Mouse (Mus musculus): ENCODE measurements around the gene Clstn3. TPM values are rescaled to one million over a fixed set of nuclear protein-coding genes. Genes with fewer than 3 reads are reported as not detected.
"Not testable (repeated sequence)": the region's sequence is repeated elsewhere in the genome, so short reads cannot be mapped to it uniquely, and the experiment has no call there.

Clstn3 gene
- 2.7 and 2.8 TPM in 2 replicates for polyA plus RNA-seq (2015; fragmentation: Nextera tagmentation; extraction: Ambion mirVana)

DNA sequence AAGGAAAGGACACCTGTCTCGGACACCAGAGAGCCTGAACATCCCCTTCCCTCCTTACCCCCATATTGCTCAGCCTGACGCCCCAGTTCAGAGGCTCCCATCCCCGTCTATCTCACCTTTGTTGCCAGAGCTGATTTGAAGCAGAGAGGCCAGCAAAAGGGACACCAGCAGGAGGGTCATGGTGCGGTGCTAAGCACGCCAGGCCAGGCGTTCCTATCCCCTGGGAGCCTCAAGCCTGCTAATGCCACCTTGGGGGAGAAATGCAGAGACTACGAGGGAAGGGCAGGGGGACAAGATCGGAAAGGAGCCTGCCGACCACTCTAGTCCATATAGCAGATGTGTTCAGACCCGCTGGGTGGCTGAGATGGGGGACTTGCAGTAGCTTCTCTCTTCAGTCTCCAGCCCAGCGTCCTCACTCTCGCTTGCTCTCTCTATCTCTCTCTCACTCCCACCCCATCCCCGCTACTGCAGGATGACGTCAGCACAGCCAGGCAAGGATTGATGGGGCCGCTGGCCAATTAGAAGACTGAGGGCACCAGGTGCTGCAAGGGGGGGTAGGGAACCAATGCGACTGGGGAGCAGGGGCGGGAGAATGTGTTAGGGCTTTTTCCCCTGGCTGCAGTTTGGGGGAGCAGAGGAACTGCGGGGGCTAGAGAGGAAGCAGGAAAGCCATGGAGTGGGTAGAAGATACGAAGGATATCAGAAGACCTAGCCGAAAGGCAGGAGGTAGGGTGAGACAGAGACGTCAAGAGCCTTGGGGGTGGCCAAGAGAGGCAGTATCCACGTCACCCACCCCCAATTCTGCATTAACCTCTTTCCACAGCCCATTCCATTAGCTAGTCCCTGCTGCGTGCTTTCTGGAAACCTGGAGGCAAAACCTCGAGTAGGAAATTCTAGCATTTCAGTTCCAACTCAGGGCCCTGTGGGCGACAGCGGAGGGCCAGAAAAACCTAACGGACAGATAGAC lies at the start of gene Clstn3:
Gene Clstn3, minus strand, starts transcription at position 490 of the 967 bp plus-strand sequence.
- Histone ChIP-seq H3K9ac (peak within 1 kb of the TSS; percentile 2), H3K4me1 (no peaks in the 10 kb centered on the region), H3K9me3 (no peaks in the 10 kb centered on the region), H3K4me3 (peak within 1 kb of the TSS; percentile 36), H3K27me3 (no peaks in the 10 kb centered on the region), H3K27ac (no peak within 1 kb of the TSS), H3K4me2 (peak within 1 kb of the TSS; percentile 71), H3K36me3 (no peaks in the 10 kb centered on the region)
- peak; percentile 86 for ATAC-seq (ENCODE audit: borderline replicate concordance, extremely low read depth, low FRiP score, low TSS enrichment)
- 6% methylated on average over 27 of the region's 27 CpGs for WGBS

DNA sequence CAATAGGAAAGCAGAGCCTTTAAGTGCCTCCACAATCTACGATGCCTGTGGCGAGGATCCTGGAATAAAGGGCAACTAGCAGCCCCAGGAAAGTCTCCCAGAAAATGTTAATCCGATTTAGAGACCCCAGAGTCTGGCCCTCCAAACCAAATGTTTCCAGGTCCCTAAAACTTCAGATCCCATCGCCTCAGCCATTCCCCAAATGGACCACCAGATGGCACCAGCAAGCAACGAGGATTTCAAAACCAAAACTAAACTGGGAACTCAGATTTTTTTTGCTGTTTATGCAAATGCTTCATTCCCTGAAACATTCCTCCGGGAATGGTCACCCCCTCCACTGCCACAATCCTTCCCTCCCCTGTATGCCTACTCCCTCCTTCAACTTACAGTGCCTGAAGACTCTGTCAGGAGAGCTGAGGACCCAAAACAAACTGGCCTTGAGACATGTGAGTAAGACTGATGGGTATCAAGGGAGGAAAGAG lies 47.8 kb upstream of the Clstn3 start, which contains the start of gene C1ra:
Gene C1ra, plus strand, starts transcription at position 51 of the 482 bp plus-strand sequence.
- Histone ChIP-seq H3K4me3 (peak within 1 kb of the TSS; percentile 27), H3K27me3 (no peaks in the 10 kb centered on the region), H3K4me2 (peak within 1 kb of the TSS; percentile 55), H3K4me1 (no peaks in the 10 kb centered on the region), H3K9ac (peak within 1 kb of the TSS; percentile 33; the same call in 1 of the 2 replicates), H3K36me3 (no peaks in the 10 kb centered on the region), H3K9me3 (no peaks in the 10 kb centered on the region), H3K27ac (no peak within 1 kb of the TSS)
- ATAC-seq (ENCODE audit: borderline replicate concordance, extremely low read depth, low FRiP score, low TSS enrichment), result no peak; the same call in 1 of the 2 replicates
- 6% methylated on average over 6 of the region's 6 CpGs for WGBS

DNA sequence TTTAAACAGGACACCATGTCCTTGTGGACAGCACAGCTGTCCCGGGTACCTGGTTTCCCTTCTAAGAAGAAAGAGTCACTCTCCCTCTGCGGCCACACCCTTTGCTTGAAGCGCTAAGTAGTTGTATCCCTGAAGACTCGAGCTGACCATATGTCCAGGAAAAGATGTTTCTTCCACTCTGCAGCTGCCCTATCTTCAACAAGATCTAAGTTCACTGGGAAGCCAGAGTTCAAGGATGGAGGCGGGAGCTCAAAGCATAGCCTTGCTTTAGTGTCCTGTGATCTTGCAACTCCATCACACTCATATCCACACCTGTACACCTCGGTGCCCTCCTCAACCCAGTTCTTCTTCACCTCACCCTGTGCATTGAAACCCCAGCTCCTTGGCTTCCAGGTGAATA lies 47.3 kb upstream of the Clstn3 start:
- Histone ChIP-seq H3K4me3 (no peak overlapping the region), H3K27me3 (no peaks in the 10 kb centered on the region), H3K4me1 (no peaks in the 10 kb centered on the region), H3K36me3 (no peaks in the 10 kb centered on the region), H3K9ac (no peak overlapping the region), H3K27ac (no peak overlapping the region), H3K9me3 (no peaks in the 10 kb centered on the region), H3K4me2 (no peak overlapping the region)
- WGBS, result 60% methylated on average over 6 of the region's 6 CpGs
- no peak for ATAC-seq (ENCODE audit: borderline replicate concordance, extremely low read depth, low FRiP score, low TSS enrichment)

DNA sequence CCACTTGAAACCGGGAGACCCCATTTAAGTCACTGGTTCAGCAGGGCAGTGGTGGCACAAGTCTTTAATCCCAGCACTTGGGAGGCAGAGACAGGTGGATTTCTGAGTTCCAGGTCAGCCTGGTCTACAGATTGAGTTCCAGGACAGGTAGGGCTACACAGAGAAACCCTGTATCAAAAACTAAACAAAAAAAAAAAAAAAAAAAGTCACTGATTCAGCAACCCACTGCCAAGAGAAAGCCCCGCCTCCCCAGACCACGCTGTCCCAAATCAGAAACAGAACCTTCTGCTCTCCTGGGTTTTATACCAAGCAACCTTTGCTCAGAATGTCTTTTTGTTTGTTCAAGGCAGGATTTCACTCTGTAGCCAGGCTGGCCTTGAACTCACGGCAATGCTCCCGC lies 44.6 kb upstream of the Clstn3 start:
- H3K9ac ChIP-seq; H3K27ac ChIP-seq; ATAC-seq (ENCODE audit: borderline replicate concordance, extremely low read depth, low FRiP score, low TSS enrichment); H3K27me3 ChIP-seq; H3K4me2 ChIP-seq; H3K9me3 ChIP-seq; H3K36me3 ChIP-seq; H3K4me3 ChIP-seq; H3K4me1 ChIP-seq: not testable (repeated sequence)
- WGBS, result 82% methylated on average over 5 of the region's 5 CpGs

DNA sequence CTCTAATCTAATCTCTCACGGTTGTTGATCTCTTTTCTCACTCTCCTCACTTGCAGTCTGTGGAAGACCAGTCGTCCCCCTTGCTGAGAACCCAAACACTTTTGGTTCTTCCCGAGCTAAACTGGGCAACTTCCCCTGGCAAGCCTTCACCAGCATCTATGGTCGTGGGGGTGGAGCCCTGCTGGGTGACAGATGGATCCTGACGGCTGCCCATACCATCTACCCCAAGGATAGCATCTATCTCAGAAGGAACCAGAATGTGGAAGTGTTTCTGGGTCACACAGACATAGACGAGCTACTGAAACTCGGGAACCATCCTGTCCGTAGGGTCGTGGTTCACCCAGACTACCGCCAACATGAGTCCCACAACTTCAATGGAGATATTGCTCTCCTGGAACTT lies 43.7 kb upstream of the Clstn3 start:
- no peak overlapping the region for H3K4me3 ChIP-seq
- no peak for ATAC-seq (ENCODE audit: borderline replicate concordance, extremely low read depth, low FRiP score, low TSS enrichment)
- no peaks in the 10 kb centered on the region for H3K4me1 ChIP-seq
- H3K36me3 ChIP-seq, result no peaks in the 10 kb centered on the region
- 66% methylated on average over 10 of the region's 10 CpGs for WGBS
- H3K27me3 ChIP-seq, result no peaks in the 10 kb centered on the region
- H3K9ac ChIP-seq, result no peak overlapping the region
- H3K9me3 ChIP-seq, result no peaks in the 10 kb centered on the region
- H3K27ac ChIP-seq, result no peak overlapping the region
- H3K4me2 ChIP-seq, result no peak overlapping the region

DNA sequence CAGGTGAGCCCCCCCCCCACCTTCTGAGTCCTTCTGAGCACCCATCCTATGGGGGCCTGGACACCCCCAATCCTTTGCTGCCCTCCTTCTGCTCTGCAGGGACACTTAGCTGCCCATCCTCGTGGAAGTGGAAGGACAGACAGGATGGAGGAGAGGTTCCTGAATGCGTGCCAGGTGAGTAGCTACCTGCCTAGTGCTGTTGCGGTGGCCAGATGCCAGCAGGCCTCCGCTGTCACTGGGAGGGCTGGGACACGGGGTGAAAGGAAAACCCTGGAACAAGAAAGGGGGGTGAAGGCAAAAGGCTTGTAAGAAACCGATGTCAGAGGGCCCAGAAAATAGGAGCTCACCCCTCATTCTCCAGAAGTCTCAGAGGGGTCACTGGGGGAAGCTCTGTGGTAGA lies 42.4 kb upstream of the Clstn3 start:
- Histone ChIP-seq H3K9me3 (no peaks in the 10 kb centered on the region), H3K27me3 (no peaks in the 10 kb centered on the region), H3K36me3 (no peaks in the 10 kb centered on the region), H3K27ac (no peak overlapping the region), H3K9ac (no peak overlapping the region), H3K4me3 (no peak overlapping the region), H3K4me1 (no peaks in the 10 kb centered on the region), H3K4me2 (no peak overlapping the region)
- ATAC-seq (ENCODE audit: borderline replicate concordance, extremely low read depth, low FRiP score, low TSS enrichment), result no peak
- 76% methylated on average over 6 of the region's 6 CpGs for WGBS

DNA sequence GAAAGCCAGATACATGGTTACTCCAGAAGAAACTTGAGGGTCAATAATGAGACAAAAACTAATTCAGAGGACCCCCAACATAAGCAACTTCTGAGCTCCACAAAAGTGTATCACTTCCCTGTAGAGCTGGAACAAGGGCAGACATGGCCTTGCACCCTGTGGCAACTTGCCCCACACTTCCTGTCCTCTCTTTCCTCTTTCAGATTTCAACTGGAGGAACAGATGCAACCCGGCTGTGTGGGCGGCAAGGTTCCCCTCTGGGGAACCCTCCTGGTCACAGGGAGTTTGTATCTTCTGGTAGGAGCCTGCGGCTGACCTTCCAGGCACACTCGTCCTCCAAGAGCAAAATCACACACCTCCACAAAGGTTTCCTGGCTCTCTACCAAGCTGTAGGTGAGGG lies 40.4 kb upstream of the Clstn3 start:
- 59% methylated on average over 4 of the region's 4 CpGs for WGBS

DNA sequence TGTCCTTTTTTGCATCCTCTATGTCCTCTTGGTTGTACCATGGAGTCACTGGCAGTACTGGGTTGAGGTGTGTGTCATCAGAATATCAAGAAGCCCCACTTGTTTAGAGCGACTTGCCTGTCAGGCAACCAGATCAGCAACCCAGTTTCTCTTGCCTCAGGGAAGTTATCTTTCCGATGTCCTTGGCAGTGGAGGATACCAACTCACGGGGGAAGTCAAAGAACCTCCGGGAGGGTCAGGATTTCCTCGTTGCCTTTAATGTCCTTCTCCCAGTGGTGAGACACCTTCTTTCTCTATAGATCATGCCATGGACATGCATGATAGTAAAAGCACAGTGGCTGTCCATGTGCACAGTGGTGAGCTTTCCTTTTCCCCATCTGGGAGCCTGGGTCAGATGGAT lies 37.4 kb upstream of the Clstn3 start:
- H3K4me3 ChIP-seq, result no peak overlapping the region
- H3K27ac ChIP-seq, result no peak overlapping the region
- no peaks in the 10 kb centered on the region for H3K4me1 ChIP-seq
- 80% methylated on average over 5 of the region's 5 CpGs for WGBS
- H3K4me2 ChIP-seq, result no peak overlapping the region
- H3K9ac ChIP-seq, result no peak overlapping the region
- H3K9me3 ChIP-seq, result no peaks in the 10 kb centered on the region
- ATAC-seq (ENCODE audit: borderline replicate concordance, extremely low read depth, low FRiP score, low TSS enrichment), result no peak
- H3K36me3 ChIP-seq, result no peaks in the 10 kb centered on the region
- H3K27me3 ChIP-seq, result no peaks in the 10 kb centered on the region

More for the DNA sequence above, 40.4 kb upstream of the Clstn3 start:
- H3K4me1 ChIP-seq, result no peaks in the 10 kb centered on the region
- no peak overlapping the region for H3K4me3 ChIP-seq
- H3K36me3 ChIP-seq, result no peaks in the 10 kb centered on the region
- no peak overlapping the region for H3K27ac ChIP-seq
- no peaks in the 10 kb centered on the region for H3K27me3 ChIP-seq
- H3K9ac ChIP-seq, result no peak overlapping the region
- no peak for ATAC-seq (ENCODE audit: borderline replicate concordance, extremely low read depth, low FRiP score, low TSS enrichment)
- no peaks in the 10 kb centered on the region for H3K9me3 ChIP-seq
- no peak overlapping the region for H3K4me2 ChIP-seq

DNA sequence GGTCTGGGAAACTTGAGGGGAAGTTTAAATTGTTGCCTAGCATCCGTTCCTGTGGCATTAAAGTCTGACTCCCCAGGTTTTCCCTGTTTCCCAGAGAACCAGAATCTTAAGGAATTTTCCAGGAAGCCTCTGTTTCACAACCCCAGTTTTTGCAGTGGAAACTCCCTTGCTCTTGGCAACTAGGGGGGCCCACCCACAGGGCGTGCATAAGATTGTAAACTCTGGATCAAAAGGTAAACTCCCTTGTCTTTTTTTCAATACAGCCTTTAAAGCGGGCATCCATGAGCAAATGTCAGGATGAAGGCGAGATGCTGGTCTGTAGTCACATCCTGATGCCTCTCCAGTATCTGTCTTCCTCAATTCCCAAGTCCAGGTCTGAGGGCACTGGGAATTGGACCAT lies 36.9 kb upstream of the Clstn3 start:
- H3K4me3 ChIP-seq, result no peak overlapping the region
- H3K36me3 ChIP-seq, result no peaks in the 10 kb centered on the region
- no peak overlapping the region for H3K9ac ChIP-seq
- no peak overlapping the region for H3K27ac ChIP-seq
- H3K4me1 ChIP-seq, result no peaks in the 10 kb centered on the region
- no peaks in the 10 kb centered on the region for H3K9me3 ChIP-seq
- no peak overlapping the region for H3K4me2 ChIP-seq
- H3K27me3 ChIP-seq, result no peaks in the 10 kb centered on the region
- no peak for ATAC-seq (ENCODE audit: borderline replicate concordance, extremely low read depth, low FRiP score, low TSS enrichment)
- WGBS, result 61% methylated on average over 4 of the region's 4 CpGs

DNA sequence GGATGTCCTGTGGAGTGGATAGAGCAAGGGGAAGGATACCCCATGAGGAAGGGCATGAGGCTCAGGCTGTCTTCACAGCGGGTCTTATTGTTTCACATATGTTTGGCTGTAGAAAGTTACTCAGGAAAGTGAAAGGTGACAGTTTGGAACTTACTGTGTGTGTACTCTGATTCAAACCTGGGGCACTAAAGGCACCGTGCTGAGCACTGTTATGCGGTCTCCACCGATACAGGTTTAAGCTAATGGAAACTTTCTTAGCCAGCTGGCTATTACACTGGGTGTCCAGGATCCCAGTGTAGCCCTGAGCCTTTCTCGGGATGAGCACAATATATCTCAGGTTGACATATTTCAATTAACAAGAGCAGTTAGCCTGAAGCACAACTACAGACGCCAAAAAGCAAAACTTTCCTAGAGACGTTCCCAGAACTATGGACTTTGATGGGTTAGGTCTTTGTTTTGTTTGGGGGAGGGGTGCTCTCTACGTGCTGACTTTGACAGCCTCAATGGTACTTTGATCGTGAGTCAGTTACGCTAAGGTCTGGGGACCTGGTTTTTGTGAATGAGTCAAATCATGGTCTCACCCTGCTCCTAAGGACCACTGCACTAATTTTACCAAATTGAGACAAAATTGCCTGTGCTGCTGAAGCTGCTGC lies 35.4 kb upstream of the Clstn3 start:
- Histone ChIP-seq H3K36me3 (no peaks in the 10 kb centered on the region), H3K9me3 (no peaks in the 10 kb centered on the region), H3K27ac (no peak overlapping the region), H3K4me3 (no peak overlapping the region), H3K27me3 (no peaks in the 10 kb centered on the region), H3K4me2 (no peak overlapping the region), H3K9ac (no peak overlapping the region), H3K4me1 (no peaks in the 10 kb centered on the region)
- WGBS, result 37% methylated on average over 10 of the region's 10 CpGs
- no peak for ATAC-seq (ENCODE audit: borderline replicate concordance, extremely low read depth, low FRiP score, low TSS enrichment)

DNA sequence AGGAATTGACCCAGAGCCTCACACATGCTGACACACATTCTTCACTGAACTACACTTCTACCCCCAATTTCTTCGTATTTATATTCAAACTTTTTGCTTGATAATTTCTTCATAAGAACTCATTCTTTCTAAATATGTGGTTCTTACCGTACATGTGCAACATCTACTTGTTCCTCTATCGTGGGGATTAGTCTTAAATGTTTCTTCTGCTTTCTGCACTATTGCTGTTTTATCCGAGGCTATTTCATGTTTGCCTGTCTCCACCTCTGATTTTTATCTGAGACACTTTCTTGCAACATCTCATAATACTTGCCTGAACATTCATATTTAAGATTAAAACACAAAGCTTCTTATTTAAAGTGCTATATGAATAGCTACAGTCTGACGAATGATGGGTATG lies 31.5 kb upstream of the Clstn3 start:
- ATAC-seq (ENCODE audit: borderline replicate concordance, extremely low read depth, low FRiP score, low TSS enrichment), result no peak
- no peak overlapping the region for H3K27ac ChIP-seq
- no peak overlapping the region for H3K4me2 ChIP-seq
- no peaks in the 10 kb centered on the region for H3K36me3 ChIP-seq
- H3K9ac ChIP-seq, result no peak overlapping the region
- H3K27me3 ChIP-seq, result no peaks in the 10 kb centered on the region
- no peaks in the 10 kb centered on the region for H3K9me3 ChIP-seq
- no peak overlapping the region for H3K4me3 ChIP-seq
- H3K4me1 ChIP-seq, result peaks cover 6% of the 10 kb centered on the region; the same call in 1 of the 2 replicates
- 85% methylated on average over 5 of the region's 5 CpGs for WGBS

DNA sequence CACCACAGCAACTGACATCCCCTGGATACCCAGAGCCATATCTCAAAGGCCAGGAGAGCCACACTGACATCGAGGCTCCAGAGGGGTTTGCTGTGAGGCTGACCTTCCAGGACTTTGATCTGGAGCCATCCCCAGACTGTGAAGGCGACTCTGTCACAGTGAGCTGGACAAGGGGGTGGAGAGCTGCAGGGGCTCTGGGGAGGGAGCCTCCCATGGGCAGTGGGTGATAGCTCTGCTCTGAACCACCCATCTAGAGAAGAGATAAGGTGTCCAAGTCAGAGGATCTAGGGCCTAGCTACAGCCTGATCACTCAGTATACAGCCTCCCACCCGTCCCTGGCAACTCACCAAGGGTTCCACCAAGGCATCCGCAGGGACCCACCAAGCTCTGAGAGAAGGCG lies 29.3 kb upstream of the Clstn3 start:
- no peak overlapping the region for H3K9ac ChIP-seq
- no peak overlapping the region for H3K4me2 ChIP-seq
- H3K4me1 ChIP-seq, result peaks cover 6% of the 10 kb centered on the region; the same call in 1 of the 2 replicates
- H3K27ac ChIP-seq, result no peak overlapping the region
- H3K27me3 ChIP-seq, result no peaks in the 10 kb centered on the region
- H3K4me3 ChIP-seq, result no peak overlapping the region
- no peaks in the 10 kb centered on the region for H3K36me3 ChIP-seq
- no peaks in the 10 kb centered on the region for H3K9me3 ChIP-seq
- WGBS, result 70% methylated on average over 5 of the region's 5 CpGs
- no peak for ATAC-seq (ENCODE audit: borderline replicate concordance, extremely low read depth, low FRiP score, low TSS enrichment)

All from lung, embryonic 15.5 days (tissue).